Mouse (Mus musculus): Measurements from ENCODE around the gene Sod1. TPM values are rescaled to one million over a fixed set of nuclear protein-coding genes. Genes with fewer than 3 reads are reported as not detected.
A peak's percentile ranks its signal among the peaks of the same experiment; 100 is the strongest.

Gene Sod1
- polyA plus RNA-seq, 1 experiment from 2014 or later = 765 TPM

DNA sequence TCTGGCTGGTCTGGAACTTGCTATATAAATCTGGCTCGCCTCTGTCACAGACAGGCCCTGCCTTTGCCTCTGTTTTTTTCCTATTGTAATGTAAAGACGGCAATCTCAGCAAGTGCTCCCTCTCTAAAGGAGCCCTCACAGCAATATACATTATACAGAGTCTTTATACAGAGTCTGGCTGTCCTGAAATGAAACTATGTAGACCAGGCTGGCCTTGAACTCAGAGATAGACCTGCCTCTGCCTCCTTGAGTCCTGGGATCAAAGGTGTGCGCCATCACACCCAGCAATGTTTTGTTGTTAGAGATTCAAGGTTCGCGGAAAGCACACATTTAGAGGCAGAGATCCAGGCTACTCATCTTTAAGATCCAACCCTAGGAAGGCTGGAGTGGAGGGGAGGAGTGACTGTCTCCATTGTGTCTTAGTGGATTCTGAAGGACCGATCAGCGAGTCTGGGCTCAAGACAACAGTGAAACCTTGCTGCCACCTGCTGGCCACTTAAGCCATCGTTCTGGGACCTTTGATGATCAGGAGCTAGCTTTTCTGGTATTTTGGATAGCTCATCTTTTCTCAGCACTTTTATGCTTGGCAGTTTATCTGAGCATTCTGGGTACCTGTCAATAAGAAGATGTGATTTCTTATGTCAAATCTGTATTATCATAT lies 34.5 kb upstream of the Sod1 start:
- H3K9me3 ChIP-seq (replicated peaks; ENCODE audit: control insufficient read depth, low read length) = no peaks in the 10 kb centered on the region
- no peaks in the 10 kb centered on the region for H3K36me3 ChIP-seq (ENCODE audit: control insufficient read depth, insufficient read depth)
- H3K4me2 ChIP-seq (ENCODE audit: low read depth, low read length) = no peak overlapping the region
- no peak overlapping the region for H3K9ac ChIP-seq (ENCODE audit: low read length)
- no peaks in the 10 kb centered on the region for H3K27me3 ChIP-seq (ENCODE audit: control insufficient read depth, insufficient read depth, low read length)
- H3K4me1 ChIP-seq (ENCODE audit: control insufficient read depth, insufficient read depth, low read length) = 0 out of 2 replicates have a peak, but pooled peaks cover 2% of the 10 kb centered on the region
- WGBS = 45% methylated on average over 8 of the region's 8 CpGs
- H3K27ac ChIP-seq (ENCODE audit: low read length) = no peak overlapping the region
- H3K4me3 ChIP-seq (ENCODE audit: low read length) = no peak overlapping the region
- ATAC-seq (replicated peaks; ENCODE audit: extremely low read depth, insufficient read depth, low FRiP score) = no peak

DNA sequence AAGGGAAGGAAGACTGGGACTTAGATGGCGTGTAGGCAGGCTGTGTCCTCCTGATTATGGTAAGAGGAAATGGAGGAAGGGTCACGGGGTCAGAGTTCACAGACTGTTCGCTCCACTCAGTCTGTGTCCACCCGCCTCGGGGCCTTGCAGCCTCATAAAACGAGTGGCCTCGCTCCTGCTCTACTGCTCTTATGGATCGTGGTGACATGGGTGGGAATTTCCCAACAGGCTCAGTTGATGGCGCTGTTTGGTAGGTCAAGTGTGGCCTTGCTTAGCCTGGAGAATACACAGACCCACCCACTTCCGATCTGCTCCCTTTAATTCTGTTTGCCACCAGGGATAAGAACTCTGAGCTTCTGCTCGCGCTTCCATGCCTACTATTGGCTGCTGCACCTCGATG lies 33.1 kb upstream of the Sod1 start:
- H3K36me3 ChIP-seq (ENCODE audit: control insufficient read depth, insufficient read depth) = no peaks in the 10 kb centered on the region
- H3K27me3 ChIP-seq (ENCODE audit: control insufficient read depth, insufficient read depth, low read length) = no peaks in the 10 kb centered on the region
- no peak overlapping the region for H3K27ac ChIP-seq (ENCODE audit: low read length)
- no peak overlapping the region for H3K4me3 ChIP-seq (ENCODE audit: low read length)
- ATAC-seq (replicated peaks; ENCODE audit: extremely low read depth, insufficient read depth, low FRiP score) = no peak; the same call in 1 of the 2 replicates
- 0 out of 2 replicates have a peak, but pooled peaks cover 2% of the 10 kb centered on the region for H3K4me1 ChIP-seq (ENCODE audit: control insufficient read depth, insufficient read depth, low read length)
- WGBS = 26% methylated on average over 13 of the region's 13 CpGs
- H3K9ac ChIP-seq (ENCODE audit: low read length) = no peak overlapping the region
- H3K9me3 ChIP-seq (replicated peaks; ENCODE audit: control insufficient read depth, low read length) = no peaks in the 10 kb centered on the region
- peak overlapping the region; percentile 10; the same call in 1 of the 2 replicates for H3K4me2 ChIP-seq (ENCODE audit: low read depth, low read length)

DNA sequence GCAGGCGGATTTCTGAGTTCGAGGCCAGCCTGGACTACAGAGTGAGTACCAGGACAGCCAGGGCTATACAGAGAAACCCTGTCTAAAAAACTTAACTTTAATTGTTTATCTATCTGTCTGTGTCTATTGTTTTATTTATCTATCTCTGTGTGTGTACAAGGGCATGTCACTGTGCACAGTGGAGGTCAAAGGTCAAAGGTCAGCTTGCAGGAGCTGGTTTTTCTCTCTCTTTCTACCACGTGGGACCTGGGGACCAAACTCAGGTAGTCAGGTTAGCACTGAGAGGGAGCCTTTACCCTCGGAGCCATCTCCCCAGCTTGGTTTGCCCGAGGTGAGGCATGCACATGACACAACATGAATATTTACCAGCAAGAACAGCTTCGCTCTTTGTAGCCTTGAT lies 29.3 kb upstream of the Sod1 start:
- H3K36me3 ChIP-seq (ENCODE audit: control insufficient read depth, insufficient read depth) = no peaks in the 10 kb centered on the region
- ATAC-seq (replicated peaks; ENCODE audit: extremely low read depth, insufficient read depth, low FRiP score) = no peak

DNA sequence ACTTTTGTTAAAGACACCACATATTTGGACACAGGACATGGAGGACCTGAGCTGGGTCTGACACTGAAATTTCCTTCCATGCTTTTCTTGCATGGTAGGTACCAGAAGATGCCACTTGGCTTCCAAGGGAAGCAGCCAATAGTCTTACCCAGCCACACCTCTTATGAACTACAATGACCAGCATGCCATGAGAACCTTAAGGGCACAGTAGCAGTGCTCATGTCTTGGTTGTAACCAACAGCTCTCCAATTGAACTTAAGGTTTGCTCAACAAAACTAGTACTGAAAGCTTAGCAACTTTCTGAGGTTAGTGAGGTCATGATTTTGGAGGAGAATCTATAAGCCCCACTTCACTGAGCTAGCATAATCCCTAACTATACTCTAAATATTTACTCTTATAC lies 26.8 kb upstream of the Sod1 start:
- Histone ChIP-seq H3K4me2 (ENCODE audit: low read depth, low read length) (no peak overlapping the region), H3K27me3 (ENCODE audit: control insufficient read depth, insufficient read depth, low read length) (no peaks in the 10 kb centered on the region), H3K27ac (ENCODE audit: low read length) (no peak overlapping the region), H3K9ac (ENCODE audit: low read length) (no peak overlapping the region), H3K4me3 (ENCODE audit: low read length) (no peak overlapping the region), H3K4me1 (ENCODE audit: control insufficient read depth, insufficient read depth, low read length) (peaks cover 6% of the 10 kb centered on the region), H3K9me3 (replicated peaks; ENCODE audit: control insufficient read depth, low read length) (no peaks in the 10 kb centered on the region), H3K36me3 (ENCODE audit: control insufficient read depth, insufficient read depth) (no peaks in the 10 kb centered on the region)
- no peak for ATAC-seq (replicated peaks; ENCODE audit: extremely low read depth, insufficient read depth, low FRiP score)

More for the DNA sequence above, 29.3 kb upstream of the Sod1 start:
- 0 out of 2 replicates have a peak, but pooled peaks cover 2% of the 10 kb centered on the region for H3K4me1 ChIP-seq (ENCODE audit: control insufficient read depth, insufficient read depth, low read length)
- 70% methylated on average over 6 of the region's 6 CpGs for WGBS
- H3K4me3 ChIP-seq (ENCODE audit: low read length) = no peak overlapping the region
- no peaks in the 10 kb centered on the region for H3K9me3 ChIP-seq (replicated peaks; ENCODE audit: control insufficient read depth, low read length)
- H3K9ac ChIP-seq (ENCODE audit: low read length) = no peak overlapping the region
- H3K4me2 ChIP-seq (ENCODE audit: low read depth, low read length) = no peak overlapping the region
- no peaks in the 10 kb centered on the region for H3K27me3 ChIP-seq (ENCODE audit: control insufficient read depth, insufficient read depth, low read length)
- H3K27ac ChIP-seq (ENCODE audit: low read length) = no peak overlapping the region

DNA sequence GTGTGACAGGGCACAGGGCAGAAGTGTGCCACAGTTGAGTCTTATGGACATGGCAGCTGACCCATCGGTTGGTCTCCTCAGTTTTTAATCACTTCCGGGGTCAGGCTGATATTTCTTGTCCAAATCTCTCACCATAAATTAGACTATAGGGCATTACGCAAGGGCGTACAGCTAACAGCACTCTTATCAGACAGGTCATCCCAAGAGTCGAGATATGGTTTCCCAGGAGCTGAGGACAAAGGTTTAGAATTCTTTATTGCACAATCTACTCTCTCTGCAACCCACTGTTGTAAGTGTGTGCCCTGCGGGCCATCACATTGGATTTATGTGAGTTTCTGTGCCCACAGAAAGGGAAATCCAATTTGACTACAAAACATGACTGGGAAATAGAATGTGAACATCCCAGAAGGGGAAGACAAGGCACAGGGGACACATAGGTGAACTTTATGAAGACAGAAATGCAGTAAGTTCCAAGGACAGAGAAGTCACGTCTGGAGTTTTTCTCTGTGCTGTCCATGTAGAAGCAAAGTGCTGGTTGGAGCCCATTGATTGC lies 23.8 kb upstream of the Sod1 start:
- Histone ChIP-seq H3K4me1 (ENCODE audit: control insufficient read depth, insufficient read depth, low read length) (peaks cover 6% of the 10 kb centered on the region), H3K4me2 (ENCODE audit: low read depth, low read length) (peak overlapping the region; percentile 68), H3K27ac (ENCODE audit: low read length) (peak overlapping the region; percentile 46), H3K36me3 (ENCODE audit: control insufficient read depth, insufficient read depth) (no peaks in the 10 kb centered on the region), H3K27me3 (ENCODE audit: control insufficient read depth, insufficient read depth, low read length) (no peaks in the 10 kb centered on the region), H3K9me3 (replicated peaks; ENCODE audit: control insufficient read depth, low read length) (no peaks in the 10 kb centered on the region), H3K4me3 (ENCODE audit: low read length) (no peak overlapping the region; the same call in 1 of the 2 replicates), H3K9ac (ENCODE audit: low read length) (no peak overlapping the region)
- ATAC-seq (replicated peaks; ENCODE audit: extremely low read depth, insufficient read depth, low FRiP score) = no peak
- WGBS = 62% methylated on average over 7 of the region's 7 CpGs

DNA sequence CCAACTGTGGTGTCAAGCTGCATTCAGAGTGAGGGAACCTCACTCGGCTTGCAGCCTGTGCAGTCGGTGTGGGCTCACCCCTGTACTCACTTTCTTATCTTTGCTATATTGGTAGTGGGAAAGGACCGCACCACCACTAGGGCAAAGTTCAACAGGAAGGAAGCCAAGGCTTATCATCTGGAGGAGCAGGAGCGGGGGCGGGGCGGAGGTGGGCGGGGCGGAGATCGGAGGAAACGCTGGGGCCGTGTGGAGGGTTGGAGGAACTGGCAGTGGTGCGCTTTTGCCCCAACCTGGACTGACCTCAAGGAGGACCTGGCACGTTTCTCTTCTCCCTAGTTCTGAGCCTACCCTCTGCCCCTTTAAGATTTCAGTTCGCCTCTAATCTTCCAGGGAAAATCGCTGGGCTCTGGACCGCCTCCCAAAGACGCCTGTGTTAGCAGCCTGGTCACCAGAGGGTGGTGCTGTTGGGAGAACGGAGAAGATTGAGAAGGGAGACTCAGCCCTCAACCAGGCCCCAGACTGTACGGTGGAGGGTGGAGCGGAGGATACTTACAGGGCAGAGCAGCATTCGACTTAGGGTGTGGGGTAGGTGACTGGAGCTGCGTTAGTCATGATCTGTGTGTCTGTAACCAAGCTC lies 23.1 kb upstream of the Sod1 start:
- under 1% methylated on average over 22 of the region's 22 CpGs for WGBS
- peak; percentile 90 for ATAC-seq (replicated peaks; ENCODE audit: extremely low read depth, insufficient read depth, low FRiP score)
- H3K9me3 ChIP-seq (replicated peaks; ENCODE audit: control insufficient read depth, low read length) = no peaks in the 10 kb centered on the region

DNA sequence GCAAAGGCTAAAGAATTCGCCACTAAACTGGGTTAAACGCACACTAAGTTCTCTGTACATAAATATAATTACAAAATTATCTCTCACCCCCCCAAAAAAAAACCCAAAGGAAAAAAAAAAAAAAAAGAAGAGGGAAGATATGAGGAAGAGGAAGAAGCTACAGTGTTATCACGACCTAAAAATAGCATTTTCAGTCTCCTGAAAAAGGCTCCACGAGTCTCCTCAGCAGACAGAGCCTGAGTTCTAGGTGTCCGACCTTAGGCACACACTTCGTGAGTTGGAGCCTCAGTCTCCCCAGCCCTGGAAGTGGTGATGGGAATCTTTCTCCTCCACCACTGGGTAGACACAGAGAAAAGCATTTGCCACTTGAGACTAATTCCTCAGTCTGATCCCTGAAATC lies 21.9 kb upstream of the Sod1 start:
- no peak overlapping the region for H3K4me3 ChIP-seq (ENCODE audit: low read length)
- no peak overlapping the region for H3K9ac ChIP-seq (ENCODE audit: low read length)
- H3K4me2 ChIP-seq (ENCODE audit: low read depth, low read length) = no peak overlapping the region
- no peaks in the 10 kb centered on the region for H3K27me3 ChIP-seq (ENCODE audit: control insufficient read depth, insufficient read depth, low read length)
- no peak overlapping the region for H3K27ac ChIP-seq (ENCODE audit: low read length)
- 67% methylated on average over 6 of the region's 6 CpGs for WGBS
- no peaks in the 10 kb centered on the region for H3K36me3 ChIP-seq (ENCODE audit: control insufficient read depth, insufficient read depth)
- peaks cover 13% of the 10 kb centered on the region for H3K4me1 ChIP-seq (ENCODE audit: control insufficient read depth, insufficient read depth, low read length)
- no peaks in the 10 kb centered on the region for H3K9me3 ChIP-seq (replicated peaks; ENCODE audit: control insufficient read depth, low read length)
- ATAC-seq (replicated peaks; ENCODE audit: extremely low read depth, insufficient read depth, low FRiP score) = no peak

More for the DNA sequence above, 23.1 kb upstream of the Sod1 start:
- peak overlapping the region; percentile 46 for H3K27ac ChIP-seq (ENCODE audit: low read length)
- peak overlapping the region; percentile 68 for H3K4me2 ChIP-seq (ENCODE audit: low read depth, low read length)
- H3K27me3 ChIP-seq (ENCODE audit: control insufficient read depth, insufficient read depth, low read length) = no peaks in the 10 kb centered on the region
- peak overlapping the region; percentile 66 for H3K9ac ChIP-seq (ENCODE audit: low read length)
- no peaks in the 10 kb centered on the region for H3K36me3 ChIP-seq (ENCODE audit: control insufficient read depth, insufficient read depth)
- peaks cover 10% of the 10 kb centered on the region for H3K4me1 ChIP-seq (ENCODE audit: control insufficient read depth, insufficient read depth, low read length)
- peak overlapping the region; percentile 51 for H3K4me3 ChIP-seq (ENCODE audit: low read length)

DNA sequence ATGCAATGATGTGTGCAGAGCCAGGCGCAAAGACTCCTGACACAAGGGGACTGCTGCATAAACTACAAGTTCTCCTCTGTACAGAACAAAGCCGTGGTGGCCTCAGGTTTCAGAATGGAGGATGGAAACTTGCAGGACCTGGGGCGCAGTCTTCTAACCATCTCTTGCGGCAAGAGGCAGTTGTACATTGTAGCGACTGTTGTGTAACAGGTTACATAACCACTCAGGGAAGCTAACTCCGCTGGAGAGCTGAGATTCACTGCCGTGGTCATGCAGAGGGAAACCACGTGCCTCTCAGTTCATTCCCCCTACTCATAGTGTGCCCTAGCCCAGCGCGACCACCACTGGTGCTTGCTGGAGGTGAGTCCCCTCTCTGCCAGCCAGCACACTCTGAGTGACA lies 21.4 kb upstream of the Sod1 start:
- Histone ChIP-seq H3K9me3 (replicated peaks; ENCODE audit: control insufficient read depth, low read length) (no peaks in the 10 kb centered on the region), H3K27me3 (ENCODE audit: control insufficient read depth, insufficient read depth, low read length) (no peaks in the 10 kb centered on the region), H3K9ac (ENCODE audit: low read length) (no peak overlapping the region), H3K36me3 (ENCODE audit: control insufficient read depth, insufficient read depth) (no peaks in the 10 kb centered on the region), H3K4me1 (ENCODE audit: control insufficient read depth, insufficient read depth, low read length) (peaks cover 13% of the 10 kb centered on the region), H3K4me3 (ENCODE audit: low read length) (no peak overlapping the region), H3K4me2 (ENCODE audit: low read depth, low read length) (no peak overlapping the region), H3K27ac (ENCODE audit: low read length) (no peak overlapping the region)
- WGBS = 71% methylated on average over 10 of the region's 10 CpGs
- no peak for ATAC-seq (replicated peaks; ENCODE audit: extremely low read depth, insufficient read depth, low FRiP score)

DNA sequence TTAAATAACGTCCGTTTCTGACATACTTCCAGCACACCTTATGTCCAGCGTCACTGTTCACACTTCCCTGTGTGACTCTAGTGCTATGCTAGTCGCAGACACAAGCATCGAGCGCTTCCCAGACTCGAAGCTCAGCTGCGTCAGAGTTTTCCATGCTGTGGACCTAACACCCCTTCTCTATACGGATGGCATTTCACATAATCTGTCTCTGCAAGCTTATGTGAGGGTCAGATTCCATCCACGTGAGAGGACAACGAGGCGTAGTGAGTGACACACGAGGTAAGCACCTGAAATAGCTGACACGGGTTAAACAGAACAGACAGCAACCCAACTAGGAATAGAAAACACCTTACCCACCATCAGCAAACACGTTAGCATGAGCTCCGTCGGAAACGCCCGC lies 18.4 kb upstream of the Sod1 start:
- Histone ChIP-seq H3K4me3 (ENCODE audit: low read length) (peak overlapping the region; percentile 26), H3K4me2 (ENCODE audit: low read depth, low read length) (peak overlapping the region; percentile 57), H3K27ac (ENCODE audit: low read length) (no peak overlapping the region), H3K9me3 (replicated peaks; ENCODE audit: control insufficient read depth, low read length) (no peaks in the 10 kb centered on the region), H3K9ac (ENCODE audit: low read length) (peak overlapping the region; percentile 42), H3K4me1 (ENCODE audit: control insufficient read depth, insufficient read depth, low read length) (peaks cover 12% of the 10 kb centered on the region), H3K36me3 (ENCODE audit: control insufficient read depth, insufficient read depth) (no peaks in the 10 kb centered on the region), H3K27me3 (ENCODE audit: control insufficient read depth, insufficient read depth, low read length) (no peaks in the 10 kb centered on the region)
- no peak for ATAC-seq (replicated peaks; ENCODE audit: extremely low read depth, insufficient read depth, low FRiP score)
- 42% methylated on average over 19 of the region's 19 CpGs for WGBS
